Mouse (Mus musculus) central nervous system, embryonic 14 days (tissue): ENCODE data around the gene Chn1. TPM values are rescaled to one million over a fixed set of nuclear protein-coding genes. Genes with fewer than 3 reads are reported as not detected.

ENCODE experiments used
- polyA plus RNA-seq: library from polyadenylated mRNA; depleted of rRNA; stranded (reverse); fragments of >200 nt; gene quantifications from 2 replicates; pipeline ENCODE4 v1.2.3, GENCODE M21; 2012; rRNA removed

Chn1 gene
- 181 and 203 TPM in 2 replicates for polyA plus RNA-seq

DNA sequence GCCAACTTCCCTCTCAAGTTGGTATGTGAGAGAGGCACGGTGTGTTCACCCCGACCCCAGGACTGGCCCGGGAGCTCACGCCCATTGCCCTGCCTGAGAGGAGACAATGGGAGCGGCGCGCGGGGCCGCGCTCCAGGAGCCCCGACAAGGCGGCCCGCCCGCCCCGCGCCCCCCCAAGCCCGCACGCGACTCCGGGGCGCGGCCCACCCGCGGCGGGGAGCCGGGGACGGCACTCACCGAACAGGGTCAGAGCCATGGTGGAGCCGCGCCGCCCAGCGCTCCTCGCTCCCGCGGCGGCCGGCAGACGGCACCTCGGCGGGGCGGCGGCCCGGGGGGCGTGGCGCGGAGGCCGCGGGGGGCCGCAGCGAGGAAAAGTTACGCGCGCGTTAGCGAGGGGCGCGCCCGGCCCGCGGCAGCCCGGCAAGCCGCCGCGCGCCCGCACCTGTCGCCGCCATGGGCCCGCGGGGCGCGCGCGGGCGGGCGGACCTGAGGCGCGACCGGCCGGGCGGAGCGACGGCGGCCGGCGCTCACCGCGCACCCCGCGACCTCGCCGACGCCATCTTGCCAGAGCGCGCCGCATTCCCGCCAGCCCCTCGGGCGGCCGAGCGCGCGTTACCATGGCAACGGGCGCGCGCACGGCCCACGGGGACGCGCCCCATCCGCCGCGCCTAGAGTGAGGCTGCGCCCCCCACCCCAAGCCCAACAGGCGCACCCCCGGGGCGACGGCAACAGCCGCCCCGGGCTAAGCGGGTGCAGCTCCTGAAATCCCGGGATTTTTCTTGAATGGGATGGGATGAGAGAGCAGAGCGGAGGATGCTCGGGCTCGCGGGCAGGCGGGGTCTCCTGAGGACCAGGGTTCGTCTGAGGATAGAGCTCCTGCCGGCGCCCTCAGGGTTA, at the start of gene Chn1:
Gene Chn1 (minus strand): TSS at position 561 of the 897 bp plus-strand sequence.

DNA sequence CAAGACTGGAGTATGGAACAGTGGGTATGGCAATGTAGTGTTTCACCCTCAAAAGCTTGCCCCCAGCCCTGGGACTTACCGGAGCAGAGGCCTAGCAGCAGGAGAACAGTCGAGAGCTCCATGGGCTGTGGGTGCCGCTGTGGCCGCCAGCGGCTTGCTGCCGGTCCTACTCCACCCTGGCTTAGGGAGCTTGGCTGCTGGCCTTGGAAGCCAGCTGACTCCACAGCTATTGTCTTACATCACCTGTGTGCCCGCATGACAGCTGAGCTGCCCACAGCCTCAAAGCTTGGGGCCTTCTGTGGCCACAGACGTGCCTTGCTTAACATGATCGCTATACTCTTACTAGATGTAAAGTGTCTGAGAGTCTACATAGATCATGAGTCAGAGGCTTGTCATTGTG, 195.0 kb downstream of the Chn1 start, which contains the start of gene Chrna1:
Gene Chrna1 (minus strand): TSS at position 173 of the 400 bp plus-strand sequence.

Other genes starting within 250 kb of the Chn1 start
- 3.1 and 6.1 TPM in 2 replicates for gene Wipf1, start 245.6 kb downstream of the Chn1 start, polyA plus RNA-seq
- gene Chrna1, start 195.0 kb downstream of the Chn1 start, polyA plus RNA-seq = 0.06 and 1.4 TPM in 2 replicates
- 40.9 and 44.2 TPM in 2 replicates for gene Atf2, start 117.3 kb upstream of the Chn1 start, polyA plus RNA-seq
- gene Atp5g3, start 136.0 kb upstream of the Chn1 start, polyA plus RNA-seq = 619 and 643 TPM in 2 replicates